Mouse (Mus musculus) megakaryocyte, embryonic 14.5 days (primary cell): ENCODE measurements around the gene Arl3.

Source experiments
- FLI1 ChIP-seq: IDR thresholded peaks from 2 replicates; pipeline ENCODE4 v1.6.1; 2012; ENCODE audit warnings: low read length, inconsistent platforms, mixed read lengths
- GATA1 ChIP-seq: IDR thresholded peaks from 3 replicates; pipeline ENCODE4 v1.6.1; 2012; ENCODE audit warnings: mixed read lengths, low read length, inconsistent platforms, borderline replicate concordance

GRCm38 (mm10) chr19:46518828-46519621 lies 54.0 kb downstream of the Arl3 start:
- TF ChIP-seq GATA1 (no peak), FLI1 (no peak)
